Mouse (Mus musculus) splenic B cell, adult 2 months (primary cell): Measurements from ENCODE around the gene Por.

Experiments used
- DNase-seq: peaks from one replicate; pipeline ENCODE4 v3.0.0-alpha.2; 2011; ENCODE audit warnings: low read depth, low spot score
- H3K27me3 ChIP-seq: 2 replicates; pipeline ENCODE4 v1.6.1; 2012; ENCODE audit warnings: mild to moderate bottlenecking, low read length, moderate library complexity, mixed read lengths; ENCODE audit not compliant: control insufficient read depth, poor library complexity, insufficient read depth, severe bottlenecking
- H3K36me3 ChIP-seq: 2 replicates; pipeline ENCODE4 v1.6.1; 2012; ENCODE audit warnings: mild to moderate bottlenecking, low read length, moderate library complexity, mixed read lengths; ENCODE audit not compliant: control insufficient read depth, poor library complexity, insufficient read depth, severe bottlenecking

The Por gene

DNA sequence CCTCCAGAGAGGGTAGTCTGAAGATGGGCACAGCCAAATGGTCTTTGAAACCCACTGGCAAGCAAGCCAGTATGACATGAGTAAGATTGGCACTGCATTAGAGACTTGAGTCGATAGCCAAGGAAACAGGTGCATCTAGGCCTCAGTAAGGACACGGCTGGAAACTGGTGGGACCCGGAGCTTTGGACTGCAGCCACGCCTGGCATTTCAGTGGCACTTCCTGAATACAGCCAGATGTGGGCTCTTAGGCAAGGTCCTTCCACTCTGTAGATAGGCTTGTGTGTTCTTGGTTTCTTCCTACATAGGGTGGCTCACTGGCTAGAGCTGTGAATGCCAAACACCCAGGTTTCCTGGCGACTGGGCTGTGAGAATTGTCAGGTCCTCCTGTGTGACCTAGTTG is 24.5 kb upstream of the Por start:
- H3K36me3 ChIP-seq, result no peaks in the 10 kb centered on the region
- peaks cover 2% of the 10 kb centered on the region; the same call in 1 of the 2 replicates for H3K27me3 ChIP-seq
- no peak for DNase-seq

DNA sequence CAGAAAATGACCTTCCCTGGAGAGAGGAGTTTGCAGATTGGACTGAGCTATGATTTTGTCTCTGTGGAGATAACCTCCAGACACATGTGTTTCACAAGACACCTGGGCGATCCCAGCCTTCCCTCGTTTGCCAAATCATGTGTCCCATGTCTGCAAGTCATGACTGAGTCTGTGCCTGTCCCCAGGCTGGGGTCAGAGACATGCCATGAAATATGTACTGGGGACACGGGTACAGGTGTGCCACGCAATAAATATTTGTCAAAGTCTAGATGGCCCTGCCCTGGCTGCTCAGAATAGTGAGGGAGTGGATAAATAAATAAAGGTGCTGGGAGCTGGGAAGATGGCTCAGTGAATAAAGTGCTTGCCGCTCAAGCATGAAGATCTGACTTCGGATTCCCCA is 23.8 kb upstream of the Por start:
- Histone ChIP-seq H3K27me3 (peaks cover 2% of the 10 kb centered on the region; the same call in 1 of the 2 replicates), H3K36me3 (no peaks in the 10 kb centered on the region)
- no peak for DNase-seq

DNA sequence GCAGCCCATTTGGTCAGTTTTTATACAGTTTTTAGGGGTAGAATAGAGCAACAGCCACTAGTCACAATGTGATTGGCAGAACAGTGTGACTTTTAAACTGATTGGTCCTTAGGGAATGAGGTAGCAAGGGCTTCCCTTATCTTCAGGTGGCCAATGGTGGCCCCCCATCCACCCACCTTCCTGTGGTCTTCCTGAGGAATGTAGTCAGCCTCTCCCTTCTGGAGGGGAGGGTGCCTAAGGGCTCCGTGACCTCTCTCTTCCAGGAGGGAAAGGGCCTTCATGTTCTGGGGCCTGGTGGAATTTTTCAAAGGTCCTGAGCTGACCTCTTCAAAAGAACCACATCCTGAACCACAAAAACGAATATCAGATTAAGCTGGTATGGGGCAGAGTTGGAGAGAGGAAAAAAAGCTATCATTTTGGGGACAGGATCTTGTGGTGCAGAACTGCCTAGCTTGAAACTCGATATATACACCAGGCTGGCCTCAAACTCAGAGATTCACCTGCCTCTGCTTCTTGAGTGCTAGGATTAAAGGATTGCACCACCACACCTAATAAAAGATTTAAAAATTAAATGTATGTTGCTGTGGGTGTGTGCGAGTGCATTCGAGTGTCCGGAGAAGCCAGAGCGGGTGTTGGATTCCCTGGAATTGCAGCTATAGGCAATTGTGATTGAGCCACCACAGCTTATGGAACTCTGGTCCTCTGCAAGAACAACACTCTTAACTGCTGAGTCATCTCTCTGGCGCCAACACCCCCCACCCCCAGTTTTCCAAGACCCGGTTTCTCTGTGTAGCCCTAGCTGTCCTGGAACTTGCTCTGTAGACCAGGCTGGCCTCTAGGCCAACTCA is 21.1 kb upstream of the Por start:
- H3K36me3 ChIP-seq, result no peaks in the 10 kb centered on the region
- no peak for DNase-seq
- peaks cover 2% of the 10 kb centered on the region; the same call in 1 of the 2 replicates for H3K27me3 ChIP-seq

DNA sequence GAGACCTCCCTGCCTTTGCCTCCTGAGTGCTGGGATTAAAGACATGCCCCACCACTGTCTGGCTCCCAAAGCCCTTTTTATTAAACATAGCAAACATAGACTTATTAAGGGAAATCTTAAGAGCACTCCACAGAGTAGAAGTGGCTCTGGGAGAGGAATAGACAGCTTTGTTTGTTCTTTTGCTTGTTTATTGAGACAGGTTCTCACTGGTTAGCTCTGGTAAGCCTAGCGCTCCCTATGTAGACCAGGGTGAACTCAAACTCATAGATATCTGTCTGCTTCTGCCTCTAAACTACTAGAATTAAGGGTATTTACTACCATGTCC is 20.6 kb upstream of the Por start:
- no peaks in the 10 kb centered on the region for H3K36me3 ChIP-seq
- peaks cover 2% of the 10 kb centered on the region; the same call in 1 of the 2 replicates for H3K27me3 ChIP-seq
- no peak for DNase-seq

DNA sequence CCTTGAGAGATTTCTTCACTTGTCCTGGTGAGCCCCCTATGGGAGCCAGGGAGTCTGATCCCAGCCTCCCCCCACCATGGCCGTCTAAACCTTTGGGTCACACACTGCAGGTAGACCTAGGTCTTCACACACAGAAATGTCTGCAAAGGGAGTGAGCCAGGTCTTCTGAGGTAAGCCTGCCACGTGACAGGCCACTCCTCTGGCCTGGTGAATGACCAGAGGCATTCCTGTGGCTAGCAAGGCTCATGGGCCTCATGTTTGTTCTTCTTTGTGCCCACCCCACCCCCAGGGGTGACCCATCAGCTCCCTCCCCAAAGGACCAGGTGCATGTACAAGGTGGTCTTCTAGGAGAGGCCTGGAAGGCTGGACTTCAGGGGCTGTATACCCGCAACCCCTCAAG is 18.3 kb upstream of the Por start:
- Histone ChIP-seq H3K27me3 (peaks cover 2% of the 10 kb centered on the region; the same call in 1 of the 2 replicates), H3K36me3 (no peaks in the 10 kb centered on the region)
- no peak for DNase-seq

DNA sequence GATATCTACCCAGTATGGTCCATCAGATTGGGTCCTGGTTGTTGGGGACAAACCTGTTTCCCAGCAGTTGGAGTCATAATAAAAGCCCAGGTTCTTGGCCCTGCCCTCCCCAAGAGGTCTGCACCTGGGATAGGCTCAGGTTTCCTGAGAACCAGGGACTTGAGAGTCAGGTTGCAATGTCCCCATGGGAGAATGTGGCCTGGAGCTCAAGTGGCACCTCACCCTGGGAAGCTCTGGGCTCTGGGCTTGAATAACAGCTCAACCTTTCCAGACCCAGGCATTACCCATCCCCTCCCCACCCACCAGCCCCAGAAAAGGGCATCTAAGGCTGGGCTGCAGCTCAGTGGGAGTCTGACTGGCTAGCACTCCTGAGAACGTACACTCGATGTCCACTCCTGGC is 16.6 kb upstream of the Por start:
- no peak for DNase-seq
- H3K27me3 ChIP-seq, result peaks cover 2% of the 10 kb centered on the region; the same call in 1 of the 2 replicates
- no peaks in the 10 kb centered on the region for H3K36me3 ChIP-seq

DNA sequence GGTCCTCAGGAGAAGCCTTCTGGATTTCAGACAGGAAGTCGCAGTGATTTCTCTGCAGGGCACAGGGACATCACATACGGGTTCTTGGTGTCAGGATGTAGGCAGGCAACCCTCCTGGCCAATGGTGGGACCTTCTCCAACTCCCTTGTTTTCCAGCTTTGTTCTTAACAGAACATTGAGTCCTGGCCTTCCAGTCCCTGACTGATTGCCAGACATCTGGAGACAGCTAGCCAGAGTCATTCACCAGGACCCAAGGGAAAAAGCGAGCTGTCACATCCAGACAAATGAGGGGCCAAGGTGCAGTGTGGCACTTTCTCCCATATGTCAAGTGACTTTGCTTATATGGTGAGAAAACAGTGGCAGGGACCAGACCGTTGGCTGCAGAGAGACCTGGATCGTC is 13.8 kb upstream of the Por start:
- DNase-seq, result no peak
- no peaks in the 10 kb centered on the region for H3K36me3 ChIP-seq
- H3K27me3 ChIP-seq, result no peaks in the 10 kb centered on the region

DNA sequence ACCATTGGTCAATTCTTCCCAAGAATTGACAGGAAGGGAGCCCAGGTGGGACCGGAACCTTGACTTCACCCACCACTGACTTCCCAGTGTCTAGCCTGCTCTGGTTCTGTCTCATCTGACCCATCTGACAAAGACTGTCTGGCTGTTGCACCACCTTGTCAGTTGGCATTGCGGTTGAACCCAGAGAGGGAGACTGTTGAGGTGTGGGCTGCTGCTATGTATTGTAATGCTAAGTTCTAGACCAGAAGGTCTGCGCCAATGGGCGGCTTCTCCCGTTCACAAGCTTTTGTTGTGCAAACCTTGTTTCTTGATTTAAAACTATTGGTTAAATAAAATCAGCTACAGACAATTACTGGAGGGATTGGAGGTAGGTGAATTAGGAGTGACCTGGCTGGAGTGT is 12.7 kb upstream of the Por start:
- DNase-seq, result no peak

DNA sequence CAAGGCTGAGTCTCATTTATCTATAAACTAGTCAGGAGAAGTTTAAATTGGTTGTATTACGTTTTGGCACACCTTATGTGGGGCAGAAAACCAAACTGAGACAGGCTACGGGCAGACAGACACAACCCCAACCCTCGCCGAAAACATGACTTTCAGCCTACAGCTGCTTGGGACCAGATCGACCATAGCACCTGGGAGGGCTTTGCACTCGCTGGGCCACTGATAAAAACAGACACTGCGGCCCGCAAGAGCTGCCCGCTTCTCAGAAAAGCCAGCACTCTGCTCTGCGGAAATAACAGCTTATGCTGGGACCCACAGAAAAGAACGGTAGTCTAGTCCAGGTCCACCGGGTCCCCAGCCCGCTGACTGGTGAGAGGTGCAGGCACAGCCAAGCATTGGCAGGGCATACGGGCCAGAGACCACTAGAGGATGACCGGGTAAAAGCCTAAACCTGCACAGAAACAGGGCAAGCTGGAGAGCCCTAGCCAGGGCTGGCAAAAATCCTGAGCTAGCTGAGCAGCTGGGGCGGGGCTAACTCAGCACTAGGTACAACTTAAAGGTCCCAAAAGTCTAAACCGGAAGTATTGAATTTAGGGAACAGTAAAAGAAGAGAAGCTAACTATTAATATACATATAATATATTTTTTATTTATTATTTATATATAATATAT is 12.0 kb upstream of the Por start:
- H3K36me3 ChIP-seq, result no peaks in the 10 kb centered on the region
- DNase-seq, result peak; percentile 6
- H3K27me3 ChIP-seq, result no peaks in the 10 kb centered on the region

More for the DNA sequence above, 12.7 kb upstream of the Por start:
- no peaks in the 10 kb centered on the region for H3K27me3 ChIP-seq
- H3K36me3 ChIP-seq, result no peaks in the 10 kb centered on the region

DNA sequence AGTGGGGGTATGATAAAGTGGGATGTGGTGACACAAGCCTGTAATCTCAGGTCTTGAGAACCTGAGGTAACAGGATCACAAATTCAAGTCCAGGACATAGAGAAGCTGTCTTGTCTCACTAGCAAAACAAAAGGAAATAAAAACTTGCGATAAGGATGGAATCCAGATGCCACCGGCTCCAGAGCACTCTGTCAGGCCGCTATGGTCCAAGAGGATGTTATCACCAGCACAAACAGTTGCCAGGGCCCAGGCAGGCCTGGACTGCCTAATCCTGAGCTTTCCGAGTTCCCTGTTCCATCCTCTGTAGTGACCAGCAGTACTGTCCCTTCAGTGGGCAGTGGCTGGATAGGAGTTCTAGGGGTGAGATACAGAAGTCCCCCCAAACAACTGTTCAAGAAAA is 9.9 kb upstream of the Por start:
- Histone ChIP-seq H3K27me3 (no peaks in the 10 kb centered on the region), H3K36me3 (no peaks in the 10 kb centered on the region)
- no peak for DNase-seq

DNA sequence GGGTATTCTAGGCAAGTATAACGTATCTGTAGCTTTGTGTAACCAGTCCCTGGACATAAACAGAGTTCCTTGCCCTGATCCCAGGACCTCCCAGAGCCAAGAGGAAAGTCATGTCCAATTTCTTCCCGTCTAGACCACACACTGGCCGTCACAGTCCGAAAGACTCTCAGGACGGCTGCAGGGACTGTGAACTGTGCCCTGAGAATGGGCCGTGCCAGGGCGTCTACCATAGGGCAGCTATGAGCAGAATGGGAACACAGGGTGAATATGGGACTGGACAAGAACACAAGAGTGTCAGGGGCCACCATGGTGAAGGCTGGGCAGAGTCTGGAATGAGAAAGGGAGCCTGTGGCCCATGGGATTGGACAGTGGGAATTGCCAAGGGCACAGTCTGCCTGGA is 9.3 kb upstream of the Por start:
- no peaks in the 10 kb centered on the region for H3K27me3 ChIP-seq
- DNase-seq, result no peak
- no peaks in the 10 kb centered on the region for H3K36me3 ChIP-seq

DNA sequence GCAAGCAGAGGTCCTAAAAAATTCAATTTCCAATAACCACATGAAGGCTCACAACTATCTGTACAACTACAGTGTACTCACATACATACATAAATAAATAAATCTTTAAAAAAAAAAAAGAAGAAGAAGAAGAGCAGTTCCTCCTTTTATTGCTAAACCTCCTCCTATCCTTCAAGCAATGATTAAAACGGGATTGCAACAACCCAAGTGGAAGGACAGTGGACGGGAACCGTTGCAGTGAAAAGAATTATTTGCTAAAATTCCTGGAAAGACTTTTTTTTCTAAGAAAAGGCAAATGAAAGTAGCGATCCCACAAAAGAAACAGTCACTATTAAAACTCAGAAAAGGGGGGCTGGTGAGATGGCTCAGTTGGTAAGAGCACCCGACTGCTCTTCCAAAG is 2.9 kb upstream of the Por start:
- no peak for DNase-seq
- no peaks in the 10 kb centered on the region for H3K27me3 ChIP-seq
- no peaks in the 10 kb centered on the region for H3K36me3 ChIP-seq

DNA sequence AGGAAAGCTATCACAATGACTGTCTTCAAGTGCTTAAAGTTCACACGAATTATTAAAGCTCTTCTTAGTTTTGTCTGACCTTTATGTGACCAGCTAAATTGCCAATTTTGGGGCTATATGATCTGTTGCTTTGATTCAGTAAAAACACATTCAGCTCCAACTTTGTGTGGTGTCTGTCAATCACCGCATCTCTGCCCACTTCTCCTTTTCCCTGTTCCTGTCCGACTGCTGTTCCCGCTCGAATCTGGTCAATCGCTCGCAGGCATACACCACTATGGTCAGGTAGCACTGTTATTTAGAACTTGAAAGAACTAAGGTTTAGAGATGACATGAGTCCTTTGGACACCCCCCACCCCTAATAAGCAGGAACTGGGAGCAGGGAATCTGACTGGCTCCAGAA is 1.8 kb upstream of the Por start:
- no peaks in the 10 kb centered on the region for H3K36me3 ChIP-seq
- no peaks in the 10 kb centered on the region for H3K27me3 ChIP-seq
- DNase-seq, result no peak

DNA sequence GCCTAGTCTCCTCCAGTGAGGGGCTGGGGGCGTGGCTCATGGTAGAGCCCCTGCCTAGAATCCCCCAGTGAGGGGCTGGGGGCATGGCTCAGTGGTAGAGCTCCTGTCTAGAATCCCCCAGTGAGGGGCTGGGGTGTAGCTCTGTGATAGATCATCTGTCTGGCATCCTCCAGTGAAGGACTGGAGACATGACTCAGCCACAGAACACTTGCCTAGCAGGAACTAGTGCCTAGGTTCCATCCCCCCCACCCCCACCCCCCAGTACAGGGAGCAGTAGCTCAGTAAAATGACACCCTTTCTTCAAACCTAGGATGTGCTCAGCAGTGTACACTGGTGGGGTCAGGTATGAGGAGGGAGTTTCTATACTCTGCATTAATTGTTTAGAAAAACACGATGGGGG is 1.0 kb downstream of the Por start:
- Histone ChIP-seq H3K27me3 (no peaks in the 10 kb centered on the region), H3K36me3 (no peaks in the 10 kb centered on the region)
- no peak for DNase-seq

DNA sequence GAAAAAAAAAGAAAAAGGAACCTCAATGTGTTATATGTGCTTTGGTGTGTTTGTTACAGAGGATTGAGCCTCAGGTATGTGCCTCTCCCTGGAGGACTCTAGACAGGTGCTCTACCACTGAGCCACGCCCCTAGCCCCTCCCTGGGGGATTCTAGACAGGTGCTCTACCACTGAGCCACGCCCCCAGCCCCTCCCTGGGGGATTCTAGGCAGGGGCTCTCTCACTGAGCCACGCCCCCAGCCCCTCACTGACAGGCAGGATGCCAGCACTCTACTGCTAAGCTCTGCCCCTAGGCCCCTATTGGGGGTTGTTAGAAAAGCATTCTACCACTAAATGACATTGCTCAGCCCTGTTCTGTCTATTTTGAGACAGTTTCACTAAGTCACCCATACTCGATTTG is 2.7 kb downstream of the Por start:
- Histone ChIP-seq H3K36me3 (no peaks in the 10 kb centered on the region), H3K27me3 (no peaks in the 10 kb centered on the region)
- DNase-seq, result peak; percentile 18
